Mouse (Mus musculus): ENCODE measurements around the gene Atp8a1. TPM values are rescaled to one million over a fixed set of nuclear protein-coding genes. Genes with fewer than 3 reads are reported as not detected.
A peak's percentile ranks its signal among the peaks of the same experiment; 100 is the strongest.

The Atp8a1 gene
- polyA plus RNA-seq, 1 experiment from 2014 or later: 44.5 TPM

DNA sequence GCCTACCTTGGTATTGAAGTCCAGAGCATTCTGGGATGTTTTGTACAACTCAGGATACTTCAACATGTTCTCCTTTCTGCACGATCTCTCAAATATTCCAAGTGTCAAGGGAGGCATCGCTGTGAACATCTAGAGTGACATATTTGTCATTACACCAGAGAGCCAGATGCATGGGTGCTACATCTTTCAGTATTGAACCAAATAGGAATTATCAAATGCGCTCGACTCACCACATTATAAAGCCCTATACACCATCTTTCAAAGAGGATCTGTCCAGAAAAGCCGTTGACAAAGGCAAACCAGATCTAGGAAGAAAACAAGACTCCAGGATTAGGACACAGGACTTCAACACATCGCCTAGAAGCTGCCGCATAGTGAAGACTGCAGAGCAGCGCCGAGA, 187.4 kb downstream of the Atp8a1 start:
- Histone ChIP-seq H3K36me3 (ENCODE audit: insufficient read depth) (peaks cover 12% of the 10 kb centered on the region; the same call in 1 of the 2 replicates), H3K4me2 (no peak overlapping the region), H3K9me3 (ENCODE audit: low read depth, low read length) (no peaks in the 10 kb centered on the region), H3K27ac (ENCODE audit: low read depth) (no peak overlapping the region), H3K27me3 (ENCODE audit: insufficient read depth, low read length) (no peaks in the 10 kb centered on the region), H3K9ac (no peak overlapping the region), H3K4me3 (ENCODE audit: low read depth, low read length) (no peak overlapping the region), H3K4me1 (ENCODE audit: insufficient read depth) (no peaks in the 10 kb centered on the region)
- WGBS: 87% methylated on average over 9 of the region's 9 CpGs
- ATAC-seq (ENCODE audit: insufficient read depth) (no peak), DNase-seq (no peak)
- TF ChIP-seq CTCF (IDR thresholded peaks at IDR 0.05; ENCODE audit: low read depth): no peak

DNA sequence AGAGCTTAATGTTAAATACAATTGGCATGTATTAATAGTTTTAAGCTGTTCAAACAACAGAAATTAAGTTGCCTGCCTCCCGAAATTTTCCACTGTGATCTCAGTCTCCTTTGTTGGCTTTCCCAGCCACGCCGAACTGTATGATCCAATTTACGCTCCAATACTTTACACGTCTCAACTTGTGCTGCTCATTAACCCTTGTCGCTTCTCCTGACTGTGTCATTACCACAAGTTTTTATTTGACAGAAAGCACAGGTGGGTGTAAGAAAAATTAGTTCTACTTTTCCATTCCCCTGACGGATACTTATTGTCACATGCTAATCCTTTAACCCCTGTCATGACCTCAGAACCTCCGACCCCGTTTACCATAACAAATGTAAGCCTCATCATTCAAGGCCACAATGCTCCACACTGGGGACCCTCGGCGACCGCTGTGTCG, 190.4 kb downstream of the Atp8a1 start:
- WGBS: 54% methylated on average over 13 of the region's 13 CpGs

DNA sequence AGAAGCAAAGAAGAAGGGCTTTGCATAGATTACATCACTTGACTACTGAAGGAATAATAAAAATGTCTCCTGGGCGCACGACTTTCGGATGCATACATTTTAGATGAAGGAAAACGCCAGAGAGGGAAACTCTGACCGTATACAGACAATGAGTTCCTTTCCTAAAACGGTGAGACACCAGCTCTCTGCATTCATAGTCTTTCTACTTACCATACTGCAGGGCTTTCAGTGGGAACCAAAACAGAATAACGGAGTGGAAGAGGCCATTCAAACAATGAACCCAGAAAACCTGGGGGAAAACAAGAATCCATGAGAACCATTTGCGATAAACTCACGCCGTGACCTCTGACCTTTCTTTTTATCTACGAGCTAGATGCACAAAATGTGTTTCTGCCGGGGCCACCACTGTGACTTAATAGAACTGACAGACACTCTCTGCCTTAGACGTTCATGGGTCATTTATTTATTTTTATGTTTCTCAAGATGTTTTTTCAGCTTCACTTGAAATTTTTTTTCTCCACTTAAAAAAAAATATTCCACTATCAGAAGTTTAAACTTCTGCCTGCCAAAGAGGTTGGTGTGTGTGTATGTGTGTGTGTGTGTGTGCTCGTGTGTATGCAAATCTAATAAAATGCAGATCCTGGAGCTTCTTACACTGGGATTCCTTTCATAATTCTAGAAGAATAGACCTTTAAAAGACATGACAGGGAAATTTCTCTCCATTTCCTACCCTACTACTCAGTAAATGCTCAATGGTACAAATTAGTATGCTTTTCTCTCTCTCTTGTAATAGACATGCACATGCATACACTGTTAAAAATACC, 191.3 kb downstream of the Atp8a1 start:
- Histone ChIP-seq H3K27ac (ENCODE audit: low read depth) (no peak overlapping the region), H3K4me1 (ENCODE audit: insufficient read depth) (no peaks in the 10 kb centered on the region), H3K4me3 (ENCODE audit: low read depth, low read length) (no peak overlapping the region), H3K27me3 (ENCODE audit: insufficient read depth, low read length) (no peaks in the 10 kb centered on the region), H3K9ac (no peak overlapping the region), H3K36me3 (ENCODE audit: insufficient read depth) (peaks cover 10% of the 10 kb centered on the region; the same call in 1 of the 2 replicates), H3K4me2 (no peak overlapping the region), H3K9me3 (ENCODE audit: low read depth, low read length) (no peaks in the 10 kb centered on the region)
- DNase-seq: peak; percentile 41
- ATAC-seq (ENCODE audit: insufficient read depth): no peak
- WGBS: 54% methylated on average over 14 of the region's 14 CpGs
- no peak for TF ChIP-seq CTCF (IDR thresholded peaks at IDR 0.05; ENCODE audit: low read depth)

More for the DNA sequence above, 190.4 kb downstream of the Atp8a1 start:
- Histone ChIP-seq H3K4me3 (ENCODE audit: low read depth, low read length) (no peak overlapping the region), H3K9ac (no peak overlapping the region), H3K27me3 (ENCODE audit: insufficient read depth, low read length) (no peaks in the 10 kb centered on the region), H3K9me3 (ENCODE audit: low read depth, low read length) (no peaks in the 10 kb centered on the region), H3K4me2 (no peak overlapping the region), H3K36me3 (ENCODE audit: insufficient read depth) (peaks cover 10% of the 10 kb centered on the region; the same call in 1 of the 2 replicates), H3K4me1 (ENCODE audit: insufficient read depth) (no peaks in the 10 kb centered on the region), H3K27ac (ENCODE audit: low read depth) (no peak overlapping the region)
- ATAC-seq (ENCODE audit: insufficient read depth): no peak
- no peak for TF ChIP-seq CTCF (IDR thresholded peaks at IDR 0.05; ENCODE audit: low read depth)
- no peak for DNase-seq

DNA sequence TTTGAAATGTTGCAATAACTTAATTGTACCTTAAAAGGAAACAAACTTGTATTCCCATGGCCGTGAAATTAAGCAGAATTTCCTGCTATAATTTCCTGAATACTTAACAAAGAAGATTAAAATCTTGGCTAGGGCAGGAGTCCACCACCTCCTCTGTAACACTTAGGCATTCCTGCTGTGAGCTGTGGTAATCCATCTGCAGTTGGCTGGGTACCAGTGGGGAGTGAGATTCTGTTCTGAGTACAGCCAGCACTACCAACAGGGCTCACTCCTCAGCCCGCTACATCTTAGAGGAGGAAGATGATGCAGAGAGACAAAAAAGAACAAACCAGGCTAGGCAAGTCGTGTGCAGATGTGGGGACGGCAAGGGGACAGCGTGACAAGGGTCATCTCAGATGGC, 192.7 kb downstream of the Atp8a1 start:
- Histone ChIP-seq H3K4me2 (no peak overlapping the region), H3K27ac (ENCODE audit: low read depth) (no peak overlapping the region), H3K9me3 (ENCODE audit: low read depth, low read length) (no peaks in the 10 kb centered on the region), H3K36me3 (ENCODE audit: insufficient read depth) (peaks cover 5% of the 10 kb centered on the region; the same call in 1 of the 2 replicates), H3K9ac (no peak overlapping the region), H3K27me3 (ENCODE audit: insufficient read depth, low read length) (no peaks in the 10 kb centered on the region), H3K4me3 (ENCODE audit: low read depth, low read length) (no peak overlapping the region), H3K4me1 (ENCODE audit: insufficient read depth) (no peaks in the 10 kb centered on the region)
- 83% methylated on average over 5 of the region's 5 CpGs for WGBS
- ATAC-seq (ENCODE audit: insufficient read depth) (no peak), DNase-seq (peak; percentile 18)
- TF ChIP-seq CTCF (IDR thresholded peaks at IDR 0.05; ENCODE audit: low read depth): no peak

DNA sequence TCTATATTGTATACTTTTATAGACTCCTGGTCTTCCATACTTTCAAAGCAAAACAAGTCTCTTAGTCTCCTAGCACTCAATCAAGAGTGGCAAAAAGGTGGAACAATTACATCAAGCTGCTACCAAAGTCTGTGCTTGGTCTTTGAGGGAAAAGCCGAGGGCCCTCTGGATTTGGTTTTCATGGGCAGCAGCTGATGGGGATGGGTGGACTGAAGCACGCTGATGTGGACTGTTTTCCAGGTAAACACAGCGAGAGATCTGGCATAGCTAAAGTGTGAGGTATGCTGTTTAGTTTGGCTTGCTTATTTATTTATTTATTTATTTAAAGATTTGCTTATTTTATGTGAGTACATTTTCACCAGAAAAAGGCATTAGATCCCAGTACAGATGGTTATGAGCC, 193.7 kb downstream of the Atp8a1 start:
- peaks cover 4% of the 10 kb centered on the region; the same call in 1 of the 2 replicates for H3K36me3 ChIP-seq (ENCODE audit: insufficient read depth)
- H3K9ac ChIP-seq: no peak overlapping the region
- no peaks in the 10 kb centered on the region for H3K27me3 ChIP-seq (ENCODE audit: insufficient read depth, low read length)
- DNase-seq (no peak), ATAC-seq (ENCODE audit: insufficient read depth) (no peak)
- no peaks in the 10 kb centered on the region for H3K4me1 ChIP-seq (ENCODE audit: insufficient read depth)
- no peak overlapping the region for H3K4me2 ChIP-seq
- H3K27ac ChIP-seq (ENCODE audit: low read depth): no peak overlapping the region
- no peaks in the 10 kb centered on the region for H3K9me3 ChIP-seq (ENCODE audit: low read depth, low read length)
- no peak for TF ChIP-seq CTCF (IDR thresholded peaks at IDR 0.05; ENCODE audit: low read depth)
- no peak overlapping the region for H3K4me3 ChIP-seq (ENCODE audit: low read depth, low read length)
- WGBS: 86% methylated on average over 3 of the region's 3 CpGs

DNA sequence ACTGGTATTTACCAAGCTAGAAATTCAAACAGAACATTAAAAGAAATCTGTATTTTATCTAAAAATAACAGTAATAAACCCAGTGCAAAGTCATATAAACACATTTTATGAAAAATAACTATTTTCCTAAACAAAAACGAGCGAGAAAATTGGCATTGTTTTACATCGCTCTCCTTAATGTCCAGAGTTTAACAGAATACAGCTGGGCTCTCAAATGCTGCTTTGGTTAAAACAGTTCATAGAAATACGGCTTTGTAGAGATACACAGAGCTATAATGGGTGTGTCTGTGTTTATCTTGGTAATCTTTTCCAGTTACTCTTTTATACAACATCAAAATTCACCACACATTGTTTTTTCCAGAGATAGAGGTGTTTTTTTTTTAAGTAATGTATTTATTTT, 194.8 kb downstream of the Atp8a1 start:
- H3K27ac ChIP-seq (ENCODE audit: low read depth): peak overlapping the region; percentile 67; the same call in 1 of the 2 replicates
- H3K4me3 ChIP-seq (ENCODE audit: low read depth, low read length): no peak overlapping the region
- H3K9me3 ChIP-seq (ENCODE audit: low read depth, low read length): no peaks in the 10 kb centered on the region
- H3K4me1 ChIP-seq (ENCODE audit: insufficient read depth): no peaks in the 10 kb centered on the region
- H3K36me3 ChIP-seq (ENCODE audit: insufficient read depth): peaks cover 4% of the 10 kb centered on the region; the same call in 1 of the 2 replicates
- ATAC-seq (ENCODE audit: insufficient read depth): peak; percentile 77
- no peak overlapping the region for H3K9ac ChIP-seq
- no peaks in the 10 kb centered on the region for H3K27me3 ChIP-seq (ENCODE audit: insufficient read depth, low read length)
- WGBS: 46% methylated on average over 4 of the region's 4 CpGs
- DNase-seq: peak; percentile 92
- no peak for TF ChIP-seq CTCF (IDR thresholded peaks at IDR 0.05; ENCODE audit: low read depth)
- H3K4me2 ChIP-seq: no peak overlapping the region

DNA sequence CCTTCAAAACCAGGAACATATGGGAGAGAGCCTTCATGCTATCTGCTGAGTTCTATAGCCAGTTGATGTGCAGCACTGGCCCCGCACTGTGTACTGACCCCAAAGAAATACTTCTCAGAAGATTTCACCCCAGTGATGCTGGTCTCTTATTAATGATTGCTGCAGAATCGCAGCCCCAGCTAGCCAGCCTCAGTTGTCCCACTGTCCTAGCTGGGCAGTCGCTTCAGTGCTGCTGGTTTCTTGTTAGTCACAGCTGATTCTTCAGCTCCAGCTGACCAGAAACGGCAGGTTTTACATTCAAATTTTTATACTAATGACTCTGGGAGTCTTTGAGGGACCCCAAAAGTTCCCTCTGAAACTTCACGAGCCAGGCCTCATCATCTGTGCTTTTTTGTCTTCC, 197.2 kb downstream of the Atp8a1 start:
- Histone ChIP-seq H3K4me3 (ENCODE audit: low read depth, low read length) (no peak overlapping the region), H3K4me2 (no peak overlapping the region), H3K36me3 (ENCODE audit: insufficient read depth) (peaks cover 4% of the 10 kb centered on the region; the same call in 1 of the 2 replicates), H3K27me3 (ENCODE audit: insufficient read depth, low read length) (no peaks in the 10 kb centered on the region), H3K9ac (no peak overlapping the region), H3K4me1 (ENCODE audit: insufficient read depth) (no peaks in the 10 kb centered on the region), H3K9me3 (ENCODE audit: low read depth, low read length) (no peaks in the 10 kb centered on the region), H3K27ac (ENCODE audit: low read depth) (no peak overlapping the region)
- no peak for TF ChIP-seq CTCF (IDR thresholded peaks at IDR 0.05; ENCODE audit: low read depth)
- WGBS: 87% methylated on average over 5 of the region's 5 CpGs
- DNase-seq: no peak
- no peak for ATAC-seq (ENCODE audit: insufficient read depth)

Data from lung, embryonic 14.5 days (tissue).